Mouse (Mus musculus) liver, embryonic 16.5 days (tissue): Measurements from ENCODE around the gene 1700012A03Rik. TPM values are rescaled to one million over a fixed set of nuclear protein-coding genes. Genes with fewer than 3 reads are reported as not detected.

ENCODE experiments used
- ATAC-seq: fragments of 200-750 bp; cut with Nextera tagmentation; 2 replicates; pipeline ENCODE4 v1.8.0; 2017; ENCODE audit warnings: low read depth, mild to moderate bottlenecking, moderate number of reproducible peaks, moderate library complexity
- H3K27ac ChIP-seq: fragments of 300-500 bp; sonication (generic); 2 replicates; pipeline ENCODE4 v1.5.1; 2014; ENCODE audit warnings: mild to moderate bottlenecking, low read length
- H3K27me3 ChIP-seq: fragments of 300-500 bp; sonication (generic); 2 replicates; pipeline ENCODE4 v1.6.1; 2014; ENCODE audit warnings: low read depth, low read length, mixed read lengths; ENCODE audit not compliant: control insufficient read depth, insufficient read depth
- H3K36me3 ChIP-seq: fragments of 300-500 bp; sonication (generic); 2 replicates; pipeline ENCODE4 v1.6.1; 2014; ENCODE audit warnings: mild to moderate bottlenecking; ENCODE audit not compliant: control insufficient read depth, insufficient read depth
- H3K4me1 ChIP-seq: fragments of 300-500 bp; sonication (generic); 2 replicates; pipeline ENCODE4 v1.6.1; 2014; ENCODE audit warnings: low read depth, low read length, mixed read lengths; ENCODE audit not compliant: control insufficient read depth
- H3K4me2 ChIP-seq: fragments of 300-500 bp; sonication (generic); 2 replicates; pipeline ENCODE4 v1.6.1; 2014; ENCODE audit warnings: low read depth, low read length, mixed read lengths
- H3K4me3 ChIP-seq: fragments of 300-500 bp; sonication (generic); 2 replicates; pipeline ENCODE4 v1.5.1; 2014; ENCODE audit warnings: low read depth, mild to moderate bottlenecking, low read length
- H3K9ac ChIP-seq: fragments of 300-500 bp; sonication (generic); 2 replicates; pipeline ENCODE4 v1.6.1; 2014; ENCODE audit warnings: low read depth, low read length
- H3K9me3 ChIP-seq: fragments of 300-500 bp; sonication (generic); replicated peaks from 2 replicates; pipeline ENCODE4 v1.6.1; 2016; ENCODE audit warnings: low read length; ENCODE audit not compliant: control insufficient read depth
- WGBS: fragments of 180-500 bp; shearing (Covaris S2); extraction: QIAGEN DNeasy Blood & Tissue Kit; methylation state at CpG from one replicate; pipeline ENCODE4 v1.1.7; 2014; ENCODE audit not compliant: insufficient replicate concordance; 5-methylcytosine and 5-hydroxymethylcytosine counted together
- polyA plus RNA-seq: library from polyadenylated mRNA; unstranded; fragments of >200 nt; fragmentation: Nextera tagmentation; extraction: Ambion mirVana; gene quantifications from 2 replicates; pipeline ENCODE4 v1.2.1, GENCODE M21; 2015

1700012A03Rik gene
- polyA plus RNA-seq, 1 experiment from 2014 or later = not detected

GRCm38 (mm10) chr6:32061266-32061665, 11.2 kb downstream of the 1700012A03Rik start:
- Histone ChIP-seq H3K4me2 (no peak overlapping the region), H3K27me3 (no peaks in the 10 kb centered on the region), H3K9me3 (no peaks in the 10 kb centered on the region), H3K36me3 (no peaks in the 10 kb centered on the region), H3K9ac (no peak overlapping the region), H3K4me3 (no peak overlapping the region), H3K27ac (no peak overlapping the region), H3K4me1 (no peaks in the 10 kb centered on the region)
- WGBS = 59% methylated on average over 9 of the region's 9 CpGs
- no peak for ATAC-seq

GRCm38 (mm10) chr6:32065789-32066510, 15.9 kb downstream of the 1700012A03Rik start:
- Histone ChIP-seq H3K4me2 (no peak overlapping the region), H3K9ac (no peak overlapping the region), H3K36me3 (no peaks in the 10 kb centered on the region), H3K4me3 (no peak overlapping the region), H3K9me3 (no peaks in the 10 kb centered on the region), H3K27me3 (no peaks in the 10 kb centered on the region), H3K27ac (no peak overlapping the region), H3K4me1 (no peaks in the 10 kb centered on the region)
- 58% methylated on average over 10 of the region's 10 CpGs for WGBS
- no peak for ATAC-seq

- H3K4me3 ChIP-seq = no peak overlapping the region
- WGBS = 53% methylated on average over 1 of the region's 1 CpGs
- ATAC-seq = no peak
- H3K4me2 ChIP-seq = no peak overlapping the region
- H3K27me3 ChIP-seq = no peaks in the 10 kb centered on the region
- no peak overlapping the region for H3K9ac ChIP-seq
- no peaks in the 10 kb centered on the region for H3K4me1 ChIP-seq
- no peaks in the 10 kb centered on the region for H3K36me3 ChIP-seq
- no peaks in the 10 kb centered on the region for H3K9me3 ChIP-seq
- no peak overlapping the region for H3K27ac ChIP-seq
Measured at GRCm38 (mm10) chr6:32072161-32072560, 22.1 kb downstream of the 1700012A03Rik start.

GRCm38 (mm10) chr6:32093312-32093711, 43.3 kb downstream of the 1700012A03Rik start:
- Histone ChIP-seq H3K27ac (no peak overlapping the region), H3K27me3 (no peaks in the 10 kb centered on the region), H3K9ac (no peak overlapping the region), H3K4me1 (no peaks in the 10 kb centered on the region), H3K4me2 (no peak overlapping the region), H3K4me3 (no peak overlapping the region), H3K9me3 (no peaks in the 10 kb centered on the region), H3K36me3 (no peaks in the 10 kb centered on the region)
- no peak for ATAC-seq
- 68% methylated on average over 11 of the region's 14 CpGs for whole genome bisulfite sequencing

- H3K9me3 ChIP-seq = no peaks in the 10 kb centered on the region
- no peak overlapping the region for H3K27ac ChIP-seq
- ATAC-seq = no peak
- H3K4me1 ChIP-seq = no peaks in the 10 kb centered on the region
- H3K4me2 ChIP-seq = no peak overlapping the region
- 47% methylated on average over 9 of the region's 9 CpGs for WGBS
- H3K4me3 ChIP-seq = no peak overlapping the region
- no peaks in the 10 kb centered on the region for H3K36me3 ChIP-seq
- H3K27me3 ChIP-seq = no peaks in the 10 kb centered on the region
- no peak overlapping the region for H3K9ac ChIP-seq
Measured at GRCm38 (mm10) chr6:32105547-32106275, 55.7 kb downstream of the 1700012A03Rik start.
